Mouse (Mus musculus) stomach, postnatal 0 days (tissue): ENCODE measurements at regions not wholly inside any gene's neighbourhood (a gene's known extent, or its start where the extent isn't known, plus 50 kb on each side); places are given as distances from the start of the nearest gene placed in this dataset.

ENCODE experiments used
- CTCF ChIP-seq: IDR thresholded peaks from 2 replicates; pipeline ENCODE4 v1.5.1; 2016; ENCODE audit warnings: antibody characterized with exemption, low read depth, mild to moderate bottlenecking, moderate library complexity
- EP300 ChIP-seq: optimal IDR thresholded peaks from 2 replicates; pipeline ENCODE3; 2016; ENCODE audit warnings: antibody characterized with exemption

DNA sequence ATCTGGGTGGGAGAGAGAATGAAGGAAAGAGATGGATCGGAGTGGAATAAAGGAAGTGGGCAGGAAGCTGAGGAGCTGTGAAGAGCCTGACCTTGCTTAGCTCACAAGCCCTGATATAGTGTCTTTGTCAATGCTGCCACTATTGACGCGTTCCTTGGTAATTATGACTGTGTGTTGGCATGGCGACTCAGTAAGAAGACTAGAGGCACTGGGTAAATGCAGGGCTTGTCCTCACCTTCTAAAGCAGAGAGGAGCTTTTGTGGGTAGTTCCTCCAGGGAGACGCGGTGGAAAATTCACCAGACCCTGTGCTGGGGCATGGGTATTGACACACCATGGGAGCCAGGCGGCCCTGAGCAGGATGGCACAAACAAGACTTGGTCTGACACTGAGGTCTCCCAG, 52.8 kb upstream of the Polg start:
- no peak for TF ChIP-seq CTCF
- no peak for TF ChIP-seq EP300
